Mouse (Mus musculus): ENCODE results near the gene Gm49395. TPM values are rescaled to one million over a fixed set of nuclear protein-coding genes. Genes with fewer than 3 reads are reported as not detected.

The Gm49395 gene
- total RNA-seq, 1 experiment from 2014 or later, result not detected

- ATAC-seq (ENCODE audit: extremely low read depth, insufficient number of reproducible peaks, low FRiP score, poor library complexity, severe bottlenecking), result no peak
These were observed 95.4 kb downstream of the Gm49395 start for GRCm38 (mm10) chr13:115006213-115006835.

GRCm38 (mm10) chr13:115005342-115005741 is 96.4 kb downstream of the Gm49395 start:
- no peak for ATAC-seq (ENCODE audit: extremely low read depth, insufficient number of reproducible peaks, low FRiP score, poor library complexity, severe bottlenecking)

- ATAC-seq (ENCODE audit: extremely low read depth, insufficient number of reproducible peaks, low FRiP score, poor library complexity, severe bottlenecking), result no peak
These were observed 98.2 kb downstream of the Gm49395 start for GRCm38 (mm10) chr13:115003444-115004053.

GRCm38 (mm10) chr13:115002837-115003236 is 98.9 kb downstream of the Gm49395 start:
- ATAC-seq (ENCODE audit: extremely low read depth, insufficient number of reproducible peaks, low FRiP score, poor library complexity, severe bottlenecking), result no peak

GRCm38 (mm10) chr13:115002155-115002554 is 99.6 kb downstream of the Gm49395 start:
- ATAC-seq (ENCODE audit: extremely low read depth, insufficient number of reproducible peaks, low FRiP score, poor library complexity, severe bottlenecking), result no peak

- ATAC-seq (ENCODE audit: extremely low read depth, insufficient number of reproducible peaks, low FRiP score, poor library complexity, severe bottlenecking), result peak; percentile 58; the same call in 1 of the 2 replicates
These were observed 102.1 kb downstream of the Gm49395 start for GRCm38 (mm10) chr13:114999582-114999981.

- ATAC-seq (ENCODE audit: extremely low read depth, insufficient number of reproducible peaks, low FRiP score, poor library complexity, severe bottlenecking), result 0 out of 2 replicates have a peak, but pooled peaks have one; percentile 39
These were observed 103.6 kb downstream of the Gm49395 start for GRCm38 (mm10) chr13:114998100-114998499.

GRCm38 (mm10) chr13:114992260-114993014 is 109.3 kb downstream of the Gm49395 start:
- ATAC-seq (ENCODE audit: extremely low read depth, insufficient number of reproducible peaks, low FRiP score, poor library complexity, severe bottlenecking), result no peak

- ATAC-seq (ENCODE audit: extremely low read depth, insufficient number of reproducible peaks, low FRiP score, poor library complexity, severe bottlenecking), result no peak
These were observed 114.1 kb downstream of the Gm49395 start for GRCm38 (mm10) chr13:114987668-114988067.

GRCm38 (mm10) chr13:114987161-114987560 is 114.6 kb downstream of the Gm49395 start:
- no peak for ATAC-seq (ENCODE audit: extremely low read depth, insufficient number of reproducible peaks, low FRiP score, poor library complexity, severe bottlenecking)

Other genes with a start within 250 kb of the Gm49395 start
- 3.4 and 4.8 TPM in 2 replicates for gene Itga2, start 169.8 kb downstream of the Gm49395 start, total RNA-seq (2017)
- gene Pelo, start 11.7 kb downstream of the Gm49395 start, total RNA-seq (2017), result 3.8 and 4.2 TPM in 2 replicates
- 0.86 and 1.5 TPM in 2 replicates for gene Itga1, start within 50 bp of the Gm49395 start, total RNA-seq (2017)